Mouse (Mus musculus): ENCODE measurements around the gene Emilin2.

The Emilin2 gene

DNA sequence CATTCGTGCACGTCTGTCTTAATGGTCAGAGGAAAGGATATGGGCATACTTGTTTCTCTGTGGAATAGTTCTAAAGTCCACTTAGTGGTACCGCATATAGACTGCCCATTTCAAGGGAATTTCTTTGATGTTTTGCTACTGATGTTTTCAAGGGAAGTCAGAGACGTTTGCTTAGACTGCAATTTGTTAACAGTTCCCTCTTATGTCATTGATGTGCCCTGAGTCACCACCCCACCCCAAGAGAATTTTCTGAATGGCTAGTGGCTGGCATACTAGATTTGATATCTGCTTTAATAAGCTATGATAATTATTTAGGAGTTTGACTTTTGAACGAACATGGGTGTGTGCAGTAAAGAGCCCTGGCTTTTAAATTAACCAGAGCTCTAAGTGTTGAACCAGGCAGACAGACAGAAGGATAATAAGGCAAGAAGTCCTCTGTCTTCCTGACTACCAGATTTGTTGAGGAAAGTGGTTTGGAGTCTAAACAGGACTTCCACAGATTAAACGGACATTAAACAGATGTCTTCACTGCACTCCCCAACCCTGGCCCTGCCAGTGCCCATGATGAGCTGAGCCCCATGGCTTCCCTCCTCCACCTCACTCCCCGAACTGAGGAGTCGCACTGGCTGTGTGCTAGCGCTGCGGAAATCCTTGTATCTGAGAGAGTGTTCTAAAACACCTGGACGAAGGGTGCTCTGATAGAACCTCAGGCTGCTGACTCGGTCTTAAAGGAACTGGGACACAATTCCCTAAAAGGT, 105.5 kb downstream of the Emilin2 start:
- DNase-seq (ENCODE audit: low read depth, low spot score): no peak

- no peak for DNase-seq (ENCODE audit: low read depth, low spot score)
Observed at GRCm38 (mm10) chr17:71204809-71205091, 107.0 kb downstream of the Emilin2 start.

GRCm38 (mm10) chr17:71203998-71204808, 107.6 kb downstream of the Emilin2 start:
- DNase-seq (ENCODE audit: low read depth, low spot score): peak; percentile 75

Measured in A20 (cell line).